Mouse (Mus musculus) retina, postnatal 7 days (tissue): Measurements from ENCODE around the gene Gm13695.
"Not testable (repeated sequence)": the region's sequence is repeated elsewhere in the genome, so short reads cannot be mapped to it uniquely, and the experiment has no call there.

Experiments used
- DNase-seq: peaks from one replicate; pipeline ENCODE4 v3.0.0-alpha.2; 2012; ENCODE audit warnings: low read depth, low spot score

The Gm13695 gene

GRCm38 (mm10) chr2:83967013-83967412, at the start of gene Gm13695:
Gene Gm13695 (plus strand): TSS chr2:83967313.
- not testable (repeated sequence) for DNase-seq

- no peak for DNase-seq
These were observed 37.5 kb upstream of the Gm13695 start for GRCm38 (mm10) chr2:83929478-83930088.

GRCm38 (mm10) chr2:83940931-83941361, 26.2 kb upstream of the Gm13695 start, which contains the start of gene Zswim2:
Gene Zswim2 (minus strand): TSS chr2:83941228.
- peak; percentile 24 for DNase-seq

- no peak for DNase-seq
These were observed 25.7 kb upstream of the Gm13695 start for GRCm38 (mm10) chr2:83941378-83941777.

- DNase-seq, result no peak
These were observed 25.3 kb upstream of the Gm13695 start for GRCm38 (mm10) chr2:83941792-83942191.

DNA sequence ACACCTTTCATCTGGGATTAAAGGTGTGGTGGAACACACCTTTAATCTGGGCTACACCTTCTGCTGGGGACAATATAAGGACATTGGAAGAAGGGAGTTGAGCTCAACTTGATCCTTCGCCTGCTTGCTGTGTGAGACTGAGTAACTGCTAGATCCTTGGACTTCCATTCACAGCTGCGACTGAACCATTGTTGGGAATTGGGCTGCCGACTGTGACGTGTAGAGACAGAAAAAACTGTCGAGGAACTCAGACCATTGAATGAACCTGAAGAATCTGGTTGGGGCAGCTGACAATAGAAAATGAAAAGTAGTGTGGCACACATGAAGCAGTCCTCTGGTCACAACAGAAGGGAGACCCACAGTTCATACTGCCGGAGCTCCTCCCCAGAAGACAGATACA, 11.7 kb upstream of the Gm13695 start, which contains the start of gene Gm13698:
Gm13698 (plus strand) TSS at position 301 of the 400 bp plus-strand sequence.
- DNase-seq, result not testable (repeated sequence)

- not testable (repeated sequence) for DNase-seq
These were observed 5.9 kb upstream of the Gm13695 start, which contains the start of gene Gm13693 for GRCm38 (mm10) chr2:83961203-83961602. Gene Gm13693 (plus strand): TSS chr2:83961503.

DNA sequence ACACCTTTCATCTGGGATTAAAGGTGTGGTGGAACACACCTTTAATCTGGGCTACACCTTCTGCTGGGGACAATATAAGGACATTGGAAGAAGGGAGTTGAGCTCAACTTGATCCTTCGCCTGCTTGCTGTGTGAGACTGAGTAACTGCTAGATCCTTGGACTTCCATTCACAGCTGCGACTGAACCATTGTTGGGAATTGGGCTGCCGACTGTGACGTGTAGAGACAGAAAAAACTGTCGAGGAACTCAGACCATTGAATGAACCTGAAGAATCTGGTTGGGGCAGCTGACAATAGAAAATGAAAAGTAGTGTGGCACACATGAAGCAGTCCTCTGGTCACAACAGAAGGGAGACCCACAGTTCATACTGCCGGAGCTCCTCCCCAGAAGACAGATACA, 5.7 kb downstream of the Gm13695 start, which contains the start of gene Gm13696:
Gm13696 (plus strand) TSS at position 301 of the 400 bp plus-strand sequence.
- not testable (repeated sequence) for DNase-seq

DNA sequence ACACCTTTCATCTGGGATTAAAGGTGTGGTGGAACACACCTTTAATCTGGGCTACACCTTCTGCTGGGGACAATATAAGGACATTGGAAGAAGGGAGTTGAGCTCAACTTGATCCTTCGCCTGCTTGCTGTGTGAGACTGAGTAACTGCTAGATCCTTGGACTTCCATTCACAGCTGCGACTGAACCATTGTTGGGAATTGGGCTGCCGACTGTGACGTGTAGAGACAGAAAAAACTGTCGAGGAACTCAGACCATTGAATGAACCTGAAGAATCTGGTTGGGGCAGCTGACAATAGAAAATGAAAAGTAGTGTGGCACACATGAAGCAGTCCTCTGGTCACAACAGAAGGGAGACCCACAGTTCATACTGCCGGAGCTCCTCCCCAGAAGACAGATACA, 11.5 kb downstream of the Gm13695 start, which contains the start of gene Gm13694:
Gm13694 (plus strand) TSS at position 301 of the 400 bp plus-strand sequence.
- DNase-seq, result not testable (repeated sequence)

- DNase-seq, result not testable (repeated sequence)
These were observed 17.3 kb downstream of the Gm13695 start, which contains the start of gene Gm13697 for GRCm38 (mm10) chr2:83984443-83984842. Gene Gm13697 (plus strand): TSS chr2:83984743.

DNA sequence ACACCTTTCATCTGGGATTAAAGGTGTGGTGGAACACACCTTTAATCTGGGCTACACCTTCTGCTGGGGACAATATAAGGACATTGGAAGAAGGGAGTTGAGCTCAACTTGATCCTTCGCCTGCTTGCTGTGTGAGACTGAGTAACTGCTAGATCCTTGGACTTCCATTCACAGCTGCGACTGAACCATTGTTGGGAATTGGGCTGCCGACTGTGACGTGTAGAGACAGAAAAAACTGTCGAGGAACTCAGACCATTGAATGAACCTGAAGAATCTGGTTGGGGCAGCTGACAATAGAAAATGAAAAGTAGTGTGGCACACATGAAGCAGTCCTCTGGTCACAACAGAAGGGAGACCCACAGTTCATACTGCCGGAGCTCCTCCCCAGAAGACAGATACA, 23.1 kb downstream of the Gm13695 start, which contains the start of gene Gm13691:
Gm13691 (plus strand) TSS at position 301 of the 400 bp plus-strand sequence.
- not testable (repeated sequence) for DNase-seq

GRCm38 (mm10) chr2:83993639-83994255, 26.6 kb downstream of the Gm13695 start:
- DNase-seq, result not testable (repeated sequence)

DNA sequence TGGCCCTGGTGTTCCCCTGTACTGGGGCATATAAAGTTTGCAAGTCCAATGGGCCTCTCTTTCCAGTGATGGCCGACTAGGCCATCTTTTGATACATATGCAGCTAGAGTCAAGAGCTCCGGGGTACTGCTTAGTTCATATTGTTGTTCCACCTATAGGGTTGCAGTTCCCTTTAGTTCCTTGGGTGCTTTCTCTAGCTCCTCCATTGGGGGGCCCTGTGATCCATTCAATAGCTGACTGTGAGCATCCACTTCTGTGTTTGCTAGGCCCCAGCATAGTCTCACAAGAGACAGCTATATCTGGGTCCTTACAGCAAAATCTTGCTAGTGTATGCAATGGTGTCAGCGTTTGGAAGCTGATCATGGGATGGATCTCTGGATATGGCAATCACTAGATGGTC, 27.4 kb downstream of the Gm13695 start:
- DNase-seq, result not testable (repeated sequence)

DNA sequence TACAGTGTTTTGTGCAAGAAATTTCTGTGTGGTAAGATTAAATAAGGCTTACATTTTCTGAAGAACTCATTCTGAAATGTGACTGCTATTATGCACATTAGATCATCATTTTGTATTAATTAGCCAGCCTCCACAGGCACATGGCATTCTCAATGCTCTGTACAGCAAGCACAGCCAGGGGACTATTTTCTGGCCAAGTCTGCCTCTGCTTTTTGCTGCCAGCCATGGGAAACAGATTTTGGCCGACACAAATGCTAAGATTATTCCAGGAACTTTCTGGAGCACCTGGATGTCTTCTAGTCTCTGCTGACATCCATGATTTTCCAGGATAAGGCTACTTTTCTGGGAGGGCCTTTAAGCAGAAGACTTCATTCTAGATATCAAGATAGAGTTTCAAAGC, 41.8 kb downstream of the Gm13695 start:
- DNase-seq, result no peak

DNA sequence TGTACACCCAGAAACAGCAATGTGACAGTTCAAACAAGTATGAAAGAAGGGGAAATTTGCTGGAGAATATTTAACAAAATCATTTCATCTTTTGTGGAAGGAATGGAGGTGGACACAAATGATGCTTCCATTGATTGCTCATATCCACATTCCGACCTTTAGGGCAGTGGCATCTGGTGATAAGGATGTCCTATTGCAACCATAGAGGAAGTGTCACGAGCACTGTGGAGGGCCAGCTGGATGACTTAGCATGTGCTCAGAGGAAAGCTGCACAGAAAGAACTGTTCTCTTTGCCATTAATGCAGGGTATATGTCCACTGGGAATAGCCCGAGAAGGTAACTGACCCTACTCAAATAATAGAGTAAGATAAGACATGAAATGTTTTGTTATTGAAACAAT, 42.7 kb downstream of the Gm13695 start:
- DNase-seq, result no peak

DNA sequence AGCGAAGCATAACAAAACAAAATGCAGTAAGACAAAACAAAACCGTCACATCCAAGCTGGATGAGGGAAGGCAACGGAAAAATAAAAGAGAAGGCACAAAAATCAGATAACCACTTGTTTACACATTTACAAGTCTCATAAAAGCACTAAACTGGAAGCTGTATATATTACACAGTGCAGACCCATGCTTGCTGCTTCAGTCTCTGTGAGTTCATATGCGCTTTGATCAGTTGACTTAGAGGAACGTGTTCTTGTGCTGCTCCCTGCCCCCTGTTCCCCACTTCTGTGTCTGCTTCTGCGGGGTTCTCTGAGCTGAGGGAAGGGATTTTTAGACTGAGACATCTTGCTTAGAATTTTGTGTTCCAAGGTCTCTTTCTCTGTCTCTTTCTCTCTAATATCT, 47.5 kb downstream of the Gm13695 start:
- DNase-seq, result no peak

- DNase-seq, result not testable (repeated sequence)
These were observed 49.2 kb downstream of the Gm13695 start for GRCm38 (mm10) chr2:84016291-84016690.

GRCm38 (mm10) chr2:84018330-84018729, 51.2 kb downstream of the Gm13695 start:
- no peak for DNase-seq
